ENCODE assay signal across 10 mouse cellular contexts in genomic region chr5:110544691-110545069, GRCm38 (mm10). TPM values are rescaled to one million over a fixed set of nuclear protein-coding genes. Genes with fewer than 3 reads are reported as not detected.
DNase-seq lines count a peak whose midpoint lies in the region; ATAC-seq and TF ChIP-seq lines count a peak whose summit lies in the region.
"Had no signal": no experiment of that assay in that cellular context is flagged by ENCODE, and none has a peak within 500 bp of the region (broad histone marks: within the 10 kb centered on the region; RNA-seq: fewer than 3 reads in every experiment).

No protein-coding gene starts in this region.

- whole genome bisulfite sequencing in embryonic facial prominence, embryonic 11.5 days = 2% methylated on average over 24 of the region's 24 CpGs
- WGBS in intestine, embryonic 14.5 days = 3% methylated on average over 24 of the region's 24 CpGs
- WGBS in neural tube, embryonic 13.5 days = 2% methylated on average over 24 of the region's 24 CpGs

- no peak for DNase-seq in left cerebral cortex, adult 2 months (ENCODE audit: extremely low spot score in 1 of 2, low spot score in 2 of 2)
- DNase-seq in left cerebral cortex, postnatal 25 days (ENCODE audit: low spot score in 2 of 2) = no peak
- no peak for DNase-seq in embryonic facial prominence, embryonic 11.5 days (ENCODE audit: low spot score)
- no peak for DNase-seq in intestine, embryonic 14.5 days (ENCODE audit: low spot score)
- DNase-seq in spleen, adult 12 weeks (ENCODE audit: low spot score) = no peak
- DNase-seq in heart, postnatal 10 days = no peak
- no peak for DNase-seq in thymus, postnatal 4 days
- DNase-seq: thymus, adult 18-20 months had no signal

- peak overlapping the region; percentile 88 for H3K4me2 ChIP-seq in embryonic facial prominence, embryonic 11.5 days (ENCODE audit: low read depth, low read length)
- peak overlapping the region; percentile 50 for H3K4me2 ChIP-seq in intestine, embryonic 14.5 days (ENCODE audit: low read length)
- peak overlapping the region; percentile 70 for H3K4me2 ChIP-seq in neural tube, embryonic 13.5 days

- H3K27ac ChIP-seq in left cerebral cortex, adult 2 months = peak overlapping the region; percentile 70
- no peak overlapping the region for H3K27ac ChIP-seq in embryonic facial prominence, embryonic 11.5 days (replicated peaks; ENCODE audit: low read depth, low read length)
- no peak overlapping the region for H3K27ac ChIP-seq in intestine, embryonic 14.5 days (ENCODE audit: low read depth)
- H3K27ac ChIP-seq in neural tube, embryonic 13.5 days (replicated peaks) = peak overlapping the region; percentile 62; the same call in 1 of the 2 replicates

- peaks cover 38% of the 10 kb centered on the region for H3K27me3 ChIP-seq in embryonic facial prominence, embryonic 11.5 days (ENCODE audit: control insufficient read depth, insufficient read depth, low read length)
- H3K27me3 ChIP-seq in intestine, embryonic 14.5 days (replicated peaks; ENCODE audit: control insufficient read depth, insufficient read depth, low read length) = peaks cover 67% of the 10 kb centered on the region
- H3K27me3 ChIP-seq in neural tube, embryonic 13.5 days = peaks cover 63% of the 10 kb centered on the region

- H3K4me1 ChIP-seq in embryonic facial prominence, embryonic 11.5 days (ENCODE audit: control insufficient read depth, insufficient read depth, low read length) = no peaks in the 10 kb centered on the region
- H3K4me1 ChIP-seq in intestine, embryonic 14.5 days (replicated peaks; ENCODE audit: control insufficient read depth, insufficient read depth, low read length) = no peaks in the 10 kb centered on the region
- H3K4me1 ChIP-seq in neural tube, embryonic 13.5 days (replicated peaks) = peaks cover 47% of the 10 kb centered on the region

- intact Hi-C loops in left cerebral cortex, adult 2 months (cut with DNase I) = loop anchor here (1.0 to 5.0 kb wide), 3 partner anchors 23 to 93 kb away; no protein-coding TSS in a partner anchor
- intact Hi-C loops in left cerebral cortex, postnatal 25 days (cut with DNase I) = loop anchor here (2.0 kb wide), 2 partner anchors 18 to 22 kb away; no protein-coding TSS in a partner anchor
- intact Hi-C loops in heart, postnatal 10 days (cut with DNase I) = no loop called here

- peak; percentile 15 for TF ChIP-seq CTCF in left cerebral cortex, adult 2 months (IDR thresholded peaks at IDR 0.05)

- H3K9me3 ChIP-seq in embryonic facial prominence, embryonic 11.5 days (replicated peaks; ENCODE audit: control insufficient read depth, low read length) = no peaks in the 10 kb centered on the region
- H3K9me3 ChIP-seq in intestine, embryonic 14.5 days (ENCODE audit: control insufficient read depth, low read length) = no peaks in the 10 kb centered on the region
- no peaks in the 10 kb centered on the region for H3K9me3 ChIP-seq in neural tube, embryonic 13.5 days

- peak; percentile 32; the same call in 1 of the 2 replicates for ATAC-seq in embryonic facial prominence, embryonic 11.5 days (replicated peaks; ENCODE audit: insufficient number of reproducible peaks, low FRiP score, low TSS enrichment, low read depth)
- no peak for ATAC-seq in intestine, embryonic 14.5 days (replicated peaks; ENCODE audit: low FRiP score, low TSS enrichment, low read depth)
- peak; percentile 42 for ATAC-seq in neural tube, embryonic 13.5 days (ENCODE audit: low read depth)

- H3K36me3 ChIP-seq in embryonic facial prominence, embryonic 11.5 days (replicated peaks; ENCODE audit: control insufficient read depth, insufficient read depth, low read depth, low read length) = no peaks in the 10 kb centered on the region
- H3K36me3 ChIP-seq in intestine, embryonic 14.5 days (ENCODE audit: control insufficient read depth, insufficient read depth, low read length) = no peaks in the 10 kb centered on the region
- H3K36me3 ChIP-seq in neural tube, embryonic 13.5 days = no peaks in the 10 kb centered on the region

- peak overlapping the region; percentile 32; the same call in 1 of the 2 replicates for H3K9ac ChIP-seq in embryonic facial prominence, embryonic 11.5 days (replicated peaks; ENCODE audit: low read length)
- no peak overlapping the region for H3K9ac ChIP-seq in intestine, embryonic 14.5 days (ENCODE audit: low read length)
- H3K9ac ChIP-seq in neural tube, embryonic 13.5 days = peak overlapping the region; percentile 77

- H3K4me3 ChIP-seq in left cerebral cortex, adult 2 months = peak overlapping the region; percentile 65
- H3K4me3 ChIP-seq in embryonic facial prominence, embryonic 11.5 days (ENCODE audit: low read depth, low read length) = peak overlapping the region; percentile 41
- H3K4me3 ChIP-seq in intestine, embryonic 14.5 days (ENCODE audit: low read depth, low read length) = peak overlapping the region; percentile 30; the same call in 1 of the 2 replicates
- peak overlapping the region; percentile 56 for H3K4me3 ChIP-seq in neural tube, embryonic 13.5 days

RNA-seq across cellular contexts. Expression of gene Galnt9, which starts 0.5 kb away (rescaled TPM):
- total RNA-seq in left cerebral cortex, adult 2 months (2021) = 100 to 1,000 TPM; 103 to 119 TPM
- 100 to 1,000 TPM in 1 of 2 experiments, 10 to 100 TPM in 1; 90.0 to 123 TPM for total RNA-seq in left cerebral cortex, postnatal 25 days (2021)
- polyA plus RNA-seq in embryonic facial prominence, embryonic 11.5 days (2014; fragmentation: Nextera tagmentation; extraction: Ambion mirVana) = 0.50 and 2.0 TPM in 2 replicates
- polyA plus RNA-seq in intestine, embryonic 14.5 days (2014; fragmentation: Nextera tagmentation; extraction: Ambion mirVana) = 0.50 and 0.80 TPM in 2 replicates
- polyA plus RNA-seq in neural tube, embryonic 13.5 days (2015; fragmentation: Nextera tagmentation; extraction: Ambion mirVana) = 15.9 and 17.8 TPM in 2 replicates
- total RNA-seq in heart, postnatal 10 days (2021) = not detected
- total RNA-seq: common myeloid progenitor, adult 5-6 weeks had no signal

Comparison
In these comparisons a context has a peak if more than half of its experiments do, and no peak if none do; other contexts are left out.
1. H3K27ac ChIP-seq: peak in left cerebral cortex, adult 2 months (single experiment) and neural tube, embryonic 13.5 days (single experiment); none in embryonic facial prominence, embryonic 11.5 days (single experiment) and intestine, embryonic 14.5 days (single experiment).
2. RNA of gene Galnt9, which starts 0.5 kb away (total RNA-seq): 90.0 to 123 TPM in left cerebral cortex, postnatal 25 days and 103 to 119 TPM in left cerebral cortex, adult 2 months; not detected in heart, postnatal 10 days; every median in the first group is over 10 times any median in the second.
3. Peak in every context shown above with its lines, with median percentiles within 50 percentile points of each other: H3K4me3 ChIP-seq and H3K4me2 ChIP-seq.